Mouse (Mus musculus) brain, embryonic 18.5 days (tissue): ENCODE measurements around the gene Lat2.
A peak's percentile ranks its signal among the peaks of the same experiment; 100 is the strongest.

Experiments
- DNase-seq: peaks from one replicate; pipeline ENCODE4 v3.0.0-alpha.2; 2012; ENCODE audit warnings: low read depth, low spot score

Lat2 gene

GRCm38 (mm10) chr5:134613727-134614126 is 1.1 kb downstream of the Lat2 start:
- no peak for DNase-seq

DNA sequence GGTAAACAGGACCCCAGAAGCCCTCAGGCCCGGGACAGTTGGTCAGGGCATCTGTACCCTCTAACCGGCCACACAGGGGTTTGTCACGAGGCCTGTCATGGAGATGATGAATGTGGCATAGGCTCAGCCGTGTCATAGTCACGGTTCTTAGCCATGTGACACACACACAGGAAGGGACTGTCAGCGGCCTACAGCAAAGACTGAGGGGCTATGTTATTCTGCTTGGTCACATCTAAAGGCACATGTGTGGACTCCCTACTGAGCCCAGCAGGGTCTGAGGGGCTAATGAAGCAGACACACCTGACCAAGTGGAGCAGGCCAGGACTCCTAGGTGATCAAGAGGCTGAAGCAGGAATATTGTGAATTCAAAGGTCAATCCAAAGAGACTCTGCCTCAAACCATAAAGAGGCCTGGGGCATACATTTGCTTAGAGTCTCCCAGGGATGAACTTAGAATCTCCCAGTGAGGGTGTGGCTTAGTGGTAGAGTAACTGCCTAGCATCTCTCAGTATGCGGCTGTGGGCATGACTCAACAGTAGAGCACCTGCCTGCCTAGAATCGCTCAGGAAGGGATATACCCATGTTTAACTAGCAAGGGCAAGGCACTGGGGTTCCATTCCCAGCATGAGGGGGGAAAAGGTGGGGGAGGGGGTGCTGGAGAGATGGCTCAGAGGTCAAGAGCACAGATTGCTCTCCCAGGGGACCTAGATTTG is 2.9 kb downstream of the Lat2 start:
- no peak for DNase-seq

GRCm38 (mm10) chr5:134609916-134610643 is 4.7 kb downstream of the Lat2 start:
- DNase-seq: no peak

- DNase-seq: no peak
Measured at GRCm38 (mm10) chr5:134607121-134607520, 7.7 kb downstream of the Lat2 start.

DNA sequence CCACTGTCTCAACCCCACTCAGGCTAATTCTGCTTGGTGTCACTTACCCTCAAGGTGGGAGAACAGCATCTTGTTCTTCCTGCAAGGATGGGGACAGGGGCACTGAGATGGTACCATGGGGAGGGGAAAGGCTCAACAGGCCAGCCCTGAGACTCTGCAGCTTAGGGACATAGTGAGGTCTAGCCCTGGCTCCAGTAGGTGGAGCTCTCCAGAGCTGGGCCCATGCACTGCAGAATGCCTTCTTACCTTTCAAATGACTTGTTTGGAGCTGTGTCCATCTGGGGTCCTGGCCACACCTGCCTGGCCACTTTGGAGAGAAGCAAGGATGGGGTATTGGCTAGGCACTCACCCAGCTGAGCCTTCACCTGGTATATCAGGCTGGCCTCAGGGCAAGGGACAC is 8.5 kb downstream of the Lat2 start:
- DNase-seq: no peak

- DNase-seq: no peak
Measured at GRCm38 (mm10) chr5:134604376-134604775, 10.4 kb downstream of the Lat2 start.

DNA sequence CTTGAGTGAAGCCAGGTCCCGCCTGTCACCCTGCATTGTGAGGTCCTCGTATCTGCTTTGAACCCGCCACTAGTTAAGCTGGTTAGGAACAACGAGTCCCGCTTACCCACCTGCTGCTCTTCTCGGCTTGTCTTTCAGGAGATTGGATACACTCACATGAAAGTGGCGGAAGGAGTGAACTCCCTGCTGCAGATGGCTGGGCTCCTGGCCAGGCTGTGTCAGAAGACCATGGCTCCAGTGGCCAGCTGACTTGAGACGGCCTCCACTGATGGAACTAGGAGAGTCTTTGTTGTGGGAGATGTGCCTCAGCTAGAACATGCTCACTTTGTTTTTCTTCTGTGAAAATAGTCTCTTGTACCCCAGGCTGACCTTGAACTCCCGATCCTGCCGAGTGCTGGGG is 17.1 kb downstream of the Lat2 start:
- peak; percentile 10 for DNase-seq

DNA sequence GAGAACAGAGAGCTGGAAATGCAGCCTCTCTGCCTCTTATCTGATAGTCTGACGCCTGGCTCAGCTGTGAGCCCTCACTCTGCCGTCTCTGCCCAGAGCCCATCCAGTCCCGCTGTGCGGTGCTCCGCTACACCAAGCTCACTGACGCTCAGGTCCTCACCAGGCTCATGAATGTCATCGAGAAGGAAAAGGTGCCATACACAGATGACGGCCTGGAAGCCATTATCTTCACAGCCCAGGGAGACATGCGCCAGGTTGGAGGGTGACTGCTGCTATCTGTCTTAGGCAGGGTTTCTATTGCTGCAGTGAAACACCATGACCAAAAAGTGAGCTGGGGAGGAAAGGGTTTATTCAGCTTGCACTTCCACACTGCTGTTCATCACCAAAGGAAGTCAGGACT is 21.7 kb downstream of the Lat2 start:
- DNase-seq: no peak

DNA sequence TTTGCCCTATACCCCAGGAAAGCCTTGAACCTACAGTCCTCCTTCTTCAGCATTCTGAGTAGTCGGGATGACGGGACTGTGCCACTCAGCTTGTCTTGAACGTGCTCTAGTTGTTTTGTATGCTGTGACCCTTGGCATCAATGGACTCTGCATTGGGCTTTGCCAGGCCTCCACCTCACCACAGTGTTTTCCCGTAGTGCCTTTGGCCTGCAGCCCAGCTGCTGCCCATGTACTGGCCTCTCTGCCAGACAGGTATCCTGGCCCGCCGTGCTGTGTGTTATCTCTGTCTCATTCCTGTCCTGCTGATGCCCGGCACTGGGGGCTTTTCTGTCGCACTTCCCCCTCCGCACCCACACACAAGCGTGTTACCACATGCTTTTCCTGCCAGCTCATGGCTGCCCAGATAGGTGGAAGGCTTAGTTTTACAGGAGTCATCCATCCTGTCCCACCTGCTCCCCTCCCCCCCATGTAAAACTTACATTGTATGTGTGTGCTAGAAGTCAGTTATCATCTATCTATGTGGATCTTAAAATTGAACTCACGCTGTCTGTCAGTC is 22.7 kb downstream of the Lat2 start:
- no peak for DNase-seq

DNA sequence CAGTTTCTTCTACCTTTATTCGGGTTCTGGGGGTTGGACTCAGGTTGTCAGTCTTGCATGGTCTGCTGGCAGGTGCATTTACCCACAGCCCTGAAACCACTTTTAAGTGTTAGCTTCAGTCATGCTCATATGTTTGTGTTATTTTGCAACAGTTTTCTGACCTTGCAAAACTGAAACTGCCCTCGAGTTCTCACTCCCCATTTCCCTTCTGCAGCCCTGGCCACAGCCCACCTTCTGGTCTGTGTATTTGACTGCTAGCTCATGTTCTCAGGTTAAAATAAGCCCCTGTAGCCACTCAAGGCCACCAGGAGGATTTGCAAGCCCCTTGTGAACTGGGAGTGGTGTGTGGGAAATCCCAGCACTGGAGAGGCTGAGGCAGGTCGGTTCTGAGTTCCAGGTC is 24.9 kb downstream of the Lat2 start:
- no peak for DNase-seq

GRCm38 (mm10) chr5:134584798-134585197 is 30.0 kb downstream of the Lat2 start:
- DNase-seq: no peak

DNA sequence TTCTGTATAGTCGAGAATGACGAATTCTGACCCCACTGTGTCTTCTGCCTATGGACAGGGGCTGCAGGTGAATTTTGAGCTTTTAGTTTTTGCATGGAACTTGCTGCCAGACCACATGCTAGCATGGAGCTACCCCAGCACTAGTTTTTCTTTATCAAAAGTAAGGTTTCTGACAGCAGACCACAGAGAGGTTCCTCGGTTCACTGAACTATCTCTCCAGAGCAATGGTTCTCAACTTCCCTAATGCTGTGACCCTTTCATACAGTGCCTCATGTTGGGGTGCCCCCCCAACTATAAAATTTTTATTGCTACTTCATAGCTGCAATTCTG is 31.0 kb downstream of the Lat2 start:
- no peak for DNase-seq

- no peak for DNase-seq
Measured at GRCm38 (mm10) chr5:134583006-134583883, 31.6 kb downstream of the Lat2 start.

- peak; percentile 85 for DNase-seq
Measured at GRCm38 (mm10) chr5:134582221-134582907, 32.5 kb downstream of the Lat2 start.

GRCm38 (mm10) chr5:134581146-134581545 is 33.7 kb downstream of the Lat2 start, which contains the start of gene Rfc2:
TSS of gene Rfc2 (plus strand) at chr5:134581366.
- no peak for DNase-seq

- no peak for DNase-seq
Measured at GRCm38 (mm10) chr5:134579135-134579534, 35.7 kb downstream of the Lat2 start.

DNA sequence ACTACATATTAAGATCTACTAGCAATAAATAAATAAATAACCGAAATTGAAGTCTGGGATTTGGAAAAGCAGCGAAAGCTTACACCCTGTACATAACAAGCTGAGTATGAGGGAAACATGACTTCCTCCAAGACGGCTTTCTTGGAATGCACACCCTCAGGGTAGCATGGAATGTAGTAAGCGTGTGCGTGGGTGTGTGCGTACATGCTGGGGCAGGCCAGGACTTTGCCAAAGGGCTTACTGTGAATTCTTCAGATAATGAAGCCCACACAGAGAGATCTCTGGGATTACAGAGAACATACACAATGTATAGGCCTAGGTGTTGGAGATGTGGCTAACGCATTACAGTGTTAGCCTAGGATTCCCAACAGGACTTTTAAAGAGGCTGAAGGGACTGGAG is 37.3 kb downstream of the Lat2 start:
- no peak for DNase-seq

DNA sequence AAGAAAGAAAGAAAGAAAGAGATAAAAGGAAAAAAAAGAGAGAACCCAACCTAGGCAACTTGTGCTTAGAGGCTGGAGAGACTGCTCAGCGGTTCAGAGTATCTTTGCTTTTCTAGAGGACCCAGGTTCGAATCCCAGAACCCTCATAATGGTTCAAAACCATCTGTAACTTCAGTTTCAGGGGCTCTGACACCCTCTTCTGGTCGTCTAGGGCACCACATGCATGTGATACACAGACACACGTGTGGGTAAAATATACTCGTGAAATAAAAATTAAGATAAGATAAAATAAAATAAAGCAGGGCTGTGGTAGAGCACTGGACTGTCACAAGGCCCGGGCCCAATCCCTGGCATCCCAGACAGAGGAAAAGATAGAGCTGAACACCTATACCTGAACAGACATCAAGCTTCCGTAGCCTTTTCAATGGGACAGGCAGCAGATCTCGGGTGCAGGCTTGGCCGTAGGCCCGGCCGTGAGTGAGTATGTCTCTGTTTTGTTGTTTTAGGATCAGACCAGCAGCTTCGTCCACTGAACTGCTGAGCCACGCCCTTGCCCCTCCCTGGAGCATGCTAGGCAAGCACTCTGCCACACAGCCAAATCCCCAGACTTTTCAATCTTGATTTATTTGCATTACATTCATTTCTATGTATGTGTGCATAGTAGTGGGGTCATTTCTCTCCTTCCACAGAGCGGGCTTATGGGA is 38.2 kb downstream of the Lat2 start:
- DNase-seq: no peak

GRCm38 (mm10) chr5:134575833-134576232 is 39.0 kb downstream of the Lat2 start:
- no peak for DNase-seq

GRCm38 (mm10) chr5:134572508-134573214 is 42.2 kb downstream of the Lat2 start:
- DNase-seq: no peak
